Mouse (Mus musculus): ENCODE measurements around the gene Ldlrap1.
A peak's percentile ranks its signal among the peaks of the same experiment; 100 is the strongest.

- TF ChIP-seq USF1 (IDR thresholded peaks at IDR 0.05; ENCODE audit: low read depth) (no peak), POLR2A (IDR thresholded peaks at IDR 0.05; ENCODE audit: insufficient read length, low read depth) (peak; percentile 34), CEBPB (IDR thresholded peaks at IDR 0.05; ENCODE audit: insufficient read depth, poor library complexity, severe bottlenecking) (peak; percentile 23; the same call in 1 of the 2 replicates), POLR2AphosphoS2 (IDR thresholded peaks at IDR 0.05; ENCODE audit: insufficient read length, low read depth) (no peak), MYOD1 (IDR thresholded peaks at IDR 0.05; ENCODE audit: control insufficient read depth in 1 of 3, insufficient read length in 2 of 3, low read depth in 2 of 3) (peak in 2 of 3 experiments; percentile 16 to 74), MAX (IDR thresholded peaks at IDR 0.05; ENCODE audit: low read depth) (no peak), TCF12 (IDR thresholded peaks at IDR 0.05; ENCODE audit: insufficient read depth, poor library complexity, severe bottlenecking) (peak; percentile 61), E2F4 (IDR thresholded peaks at IDR 0.05; ENCODE audit: insufficient read depth) (no peak), MYOG (IDR thresholded peaks at IDR 0.05; ENCODE audit: control insufficient read depth in 1 of 3, insufficient read depth in 1 of 3, insufficient read length in 2 of 3, low read depth in 2 of 3) (peak; percentile 15 to 87 (median 48))
Observed at GRCm38 (mm10) chr4:134743881-134744633, 23.8 kb downstream of the Ldlrap1 start.
